Mouse (Mus musculus) granulocyte monocyte progenitor cell, adult 5-6 weeks (primary cell): ENCODE results near the gene Usp44. TPM values are rescaled to one million over a fixed set of nuclear protein-coding genes. Genes with fewer than 3 reads are reported as not detected.

ENCODE experiments used
- ATAC-seq: replicated peaks from 2 replicates; pipeline ENCODE4 v1.8.0; 2016; ENCODE audit warnings: mild to moderate bottlenecking, moderate TSS enrichment, inconsistent platforms; ENCODE audit not compliant: poor library complexity, severe bottlenecking
- total RNA-seq, 2 experiments: library from RNA; stranded (forward) in 1 of 2; stranded (reverse) in 1 of 2; fragments of 200-712, 200-1000 nt in 1 of 2; fragments of >200 nt in 1 of 2; fragmentation: Nextera tagmentation in 1 of 2; gene quantifications; 2 replicates each; pipeline ENCODE4 v1.2.3; 2014 to 2017

Usp44 gene
- total RNA-seq, 2 experiments from 2014 or later = 1.6 TPM

DNA sequence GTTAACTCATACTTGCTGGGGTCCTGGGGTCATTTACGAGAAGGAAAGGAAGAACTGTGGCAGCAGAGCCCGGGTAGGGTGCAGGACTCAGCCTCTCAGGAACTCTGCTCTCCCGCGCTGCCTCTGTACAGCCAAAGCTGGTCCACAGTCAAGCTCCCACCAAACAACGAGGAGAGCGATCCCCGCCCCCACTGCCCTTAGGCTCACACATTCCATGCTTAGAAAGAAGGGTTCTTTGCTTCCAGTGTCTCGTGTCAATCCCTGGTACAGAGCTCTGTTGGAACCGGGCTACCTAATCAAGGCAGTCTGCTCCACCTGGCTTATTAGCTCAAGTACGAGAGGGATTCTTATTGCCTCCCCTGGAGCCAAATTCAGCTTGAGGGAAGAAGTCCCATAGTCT lies 76.0 kb downstream of the Usp44 start:
- no peak for ATAC-seq

Other genes starting within 250 kb of the Usp44 start
- gene Snrpf, start 241.8 kb upstream of the Usp44 start, total RNA-seq (2014; fragmentation: Nextera tagmentation) = 231 and 253 TPM in 2 replicates
- gene Snrpf, start 241.8 kb upstream of the Usp44 start, total RNA-seq (2017) = 215 and 233 TPM in 2 replicates
- gene Ntn4, start 190.9 kb upstream of the Usp44 start, total RNA-seq (2014; fragmentation: Nextera tagmentation) = not detected in 2 replicates
- gene Ntn4, start 190.9 kb upstream of the Usp44 start, total RNA-seq (2017) = not detected in 2 replicates
- 214 and 233 TPM in 2 replicates for gene Metap2, start 65.5 kb downstream of the Usp44 start, total RNA-seq (2014; fragmentation: Nextera tagmentation)
- gene Metap2, start 65.5 kb downstream of the Usp44 start, total RNA-seq (2017) = 337 and 338 TPM in 2 replicates
- gene Vezt, start 204.3 kb downstream of the Usp44 start, total RNA-seq (2014; fragmentation: Nextera tagmentation) = 10.4 TPM in 2 replicates
- gene Vezt, start 204.3 kb downstream of the Usp44 start, total RNA-seq (2017) = 6.5 and 8.4 TPM in 2 replicates
- 0.77 and 1.8 TPM in 2 replicates for gene Fgd6, start 204.4 kb downstream of the Usp44 start, total RNA-seq (2014; fragmentation: Nextera tagmentation)
- gene Fgd6, start 204.4 kb downstream of the Usp44 start, total RNA-seq (2017) = 0.05 and 0.22 TPM in 2 replicates